Mouse (Mus musculus) MEL (cell line): Measurements from ENCODE around the gene Tmem242. TPM values are rescaled to one million over a fixed set of nuclear protein-coding genes. Genes with fewer than 3 reads are reported as not detected.

Experiments used
- DNase-seq: peaks from one replicate; pipeline ENCODE4 v3.0.0; 2011; ENCODE audit warnings: low read depth, low spot score
- H3K27ac ChIP-seq: 2 replicates; pipeline ENCODE4 v1.5.1; 2012; ENCODE audit warnings: low read depth, mild to moderate bottlenecking, control low read depth, low read length, moderate library complexity; ENCODE audit not compliant: control insufficient read depth
- H3K27me3 ChIP-seq, 2 experiments: fragments of 150-350 bp in 1 of 2; sonication (generic) in 1 of 2; 2 replicates each; pipeline ENCODE4 v1.6.1; 2012; ENCODE audit warnings: low read length in 2 of 2, mild to moderate bottlenecking in 2 of 2, improper control_type of control experiment in 1 of 2, moderate library complexity in 1 of 2; ENCODE audit not compliant: insufficient read depth in 2 of 2, control insufficient read depth in 1 of 2
- H3K36me3 ChIP-seq, 2 experiments: 2 replicates each; pipeline ENCODE4 v1.6.1; 2012 to 2014; ENCODE audit warnings: low read length in 2 of 2, improper control_type of control experiment in 1 of 2, inconsistent platforms in 1 of 2, mild to moderate bottlenecking in 1 of 2; ENCODE audit not compliant: insufficient read depth in 2 of 2, control insufficient read depth in 1 of 2
- H3K4me1 ChIP-seq, 2 experiments: fragments of 150-350 bp in 1 of 2; sonication (generic) in 1 of 2; 2 replicates each; pipeline ENCODE4 v1.6.1; 2012; ENCODE audit warnings: low read length in 2 of 2, improper control_type of control experiment in 1 of 2, mild to moderate bottlenecking in 1 of 2; ENCODE audit not compliant: insufficient read depth in 2 of 2, control insufficient read depth in 1 of 2
- H3K4me3 ChIP-seq, 2 experiments: fragments of 150-350 bp in 1 of 2; sonication (generic) in 1 of 2; 2 replicates each; pipeline ENCODE4 v1.5.1; 2012; ENCODE audit warnings: low read depth in 2 of 2, low read length in 2 of 2, mild to moderate bottlenecking in 2 of 2, moderate library complexity in 2 of 2, control low read depth in 1 of 2, improper control_type of control experiment in 1 of 2; ENCODE audit not compliant: control insufficient read depth in 1 of 2, insufficient read depth in 1 of 2
- H3K79me2 ChIP-seq: 2 replicates; pipeline ENCODE4 v1.6.1; 2012; ENCODE audit warnings: mild to moderate bottlenecking, low read length, moderate library complexity; ENCODE audit not compliant: control insufficient read depth, poor library complexity, insufficient read depth
- H3K9ac ChIP-seq: 2 replicates; pipeline ENCODE4 v1.6.1; 2012; ENCODE audit warnings: low read depth, mild to moderate bottlenecking, control low read depth, low read length, moderate library complexity; ENCODE audit not compliant: control insufficient read depth, poor library complexity, severe bottlenecking
- H3K9me3 ChIP-seq: fragments of 150-350 bp; sonication (generic); replicated peaks from 2 replicates; pipeline ENCODE4 v1.6.1; 2012; ENCODE audit warnings: mild to moderate bottlenecking, low read length, improper control_type of control experiment, moderate library complexity; ENCODE audit not compliant: insufficient read depth
- BHLHE40 ChIP-seq: IDR thresholded peaks from 2 replicates; pipeline ENCODE4 v1.6.1; 2012; ENCODE audit warnings: low read depth, mild to moderate bottlenecking, inconsistent platforms, low read length, improper control_type of control experiment, borderline replicate concordance
- CHD1 ChIP-seq: IDR thresholded peaks from 2 replicates; pipeline ENCODE4 v1.6.1; 2012; ENCODE audit warnings: low read depth, mild to moderate bottlenecking, inconsistent platforms, low read length, improper control_type of control experiment
- CHD2 ChIP-seq: IDR thresholded peaks from 2 replicates; pipeline ENCODE4 v1.6.1; 2011; ENCODE audit warnings: low read length, improper control_type of control experiment
- CTCF ChIP-seq, 3 experiments: IDR thresholded peaks in 2 of 3; conservative IDR thresholded peaks in 1 of 3; 2 replicates each; pipeline ENCODE4 v1.5.1; 2011 to 2012; ENCODE audit warnings: low read length in 3 of 3, low read depth in 2 of 3, mild to moderate bottlenecking in 2 of 3, improper control_type of control experiment in 1 of 3, inconsistent platforms in 1 of 3, mixed read lengths in 1 of 3, moderate library complexity in 1 of 3; ENCODE audit not compliant: control insufficient read depth in 1 of 3, insufficient read depth in 1 of 3, poor library complexity in 1 of 3, severe bottlenecking in 1 of 3
- E2F4 ChIP-seq: IDR thresholded peaks from 2 replicates; pipeline ENCODE4 v1.6.1; 2011; ENCODE audit warnings: low read depth, low read length, improper control_type of control experiment, borderline replicate concordance
- ELF1 ChIP-seq: IDR thresholded peaks from 2 replicates; pipeline ENCODE4 v1.6.1; 2014; ENCODE audit warnings: low read depth, mild to moderate bottlenecking, inconsistent platforms, low read length, improper control_type of control experiment, moderate library complexity
- EP300 ChIP-seq, 2 experiments: IDR thresholded peaks; 2 replicates each; pipeline ENCODE4 v1.6.1; 2011; ENCODE audit warnings: improper control_type of control experiment in 2 of 2, low read length in 2 of 2, low read depth in 1 of 2, mild to moderate bottlenecking in 1 of 2
- ETS1 ChIP-seq: IDR thresholded peaks from 2 replicates; pipeline ENCODE4 v1.6.1; 2012; ENCODE audit warnings: low read depth, mild to moderate bottlenecking, inconsistent platforms, low read length, improper control_type of control experiment, moderate library complexity
- GABPA ChIP-seq: IDR thresholded peaks from 2 replicates; pipeline ENCODE4 v1.6.1; 2012; ENCODE audit warnings: low read depth, mild to moderate bottlenecking, inconsistent platforms, low read length, improper control_type of control experiment, moderate library complexity
- GATA1 ChIP-seq: IDR thresholded peaks from 2 replicates; pipeline ENCODE4 v1.6.1; 2011; ENCODE audit warnings: low read depth, low read length, improper control_type of control experiment
- JUND ChIP-seq: IDR thresholded peaks from 2 replicates; pipeline ENCODE4 v1.6.1; 2011; ENCODE audit warnings: low read depth, mild to moderate bottlenecking, improper control_type of control experiment, low read length
- KAT2A ChIP-seq: conservative IDR thresholded peaks from 2 replicates; pipeline ENCODE4 v1.6.1; 2012; ENCODE audit warnings: low read depth, low read length, improper control_type of control experiment, inconsistent platforms
- MAFK ChIP-seq: IDR thresholded peaks from 2 replicates; pipeline ENCODE4 v1.6.1; 2011; ENCODE audit warnings: low read depth, mild to moderate bottlenecking, low read length, improper control_type of control experiment, borderline replicate concordance
- MAX ChIP-seq: IDR thresholded peaks from 2 replicates; pipeline ENCODE4 v1.6.1; 2011; ENCODE audit warnings: low read length, improper control_type of control experiment
- MAZ ChIP-seq: IDR thresholded peaks from 2 replicates; pipeline ENCODE4 v1.6.1; 2012; ENCODE audit warnings: low read depth, mild to moderate bottlenecking, inconsistent platforms, low read length, improper control_type of control experiment
- MEF2A ChIP-seq: IDR thresholded peaks from 2 replicates; pipeline ENCODE4 v1.6.1; 2014; ENCODE audit warnings: low read depth, mild to moderate bottlenecking, inconsistent platforms, low read length, improper control_type of control experiment; ENCODE audit not compliant: poor library complexity, insufficient replicate concordance, severe bottlenecking; ENCODE audit errors: extremely low read depth
- MXI1 ChIP-seq: IDR thresholded peaks from 2 replicates; pipeline ENCODE4 v1.6.1; 2011; ENCODE audit warnings: mild to moderate bottlenecking, low read depth, low read length, improper control_type of control experiment
- MYB ChIP-seq: IDR thresholded peaks from 2 replicates; pipeline ENCODE4 v1.6.1; 2011; ENCODE audit warnings: mild to moderate bottlenecking, low read depth, low read length, improper control_type of control experiment
- MYC ChIP-seq: IDR thresholded peaks from 2 replicates; pipeline ENCODE4 v1.6.1; 2011; ENCODE audit warnings: low read depth, mild to moderate bottlenecking, low read length, improper control_type of control experiment, moderate library complexity
- NELFE ChIP-seq: IDR thresholded peaks from 2 replicates; pipeline ENCODE4 v1.6.1; 2011; ENCODE audit warnings: low read depth, low read length, improper control_type of control experiment
- NRF1 ChIP-seq: IDR thresholded peaks from 2 replicates; pipeline ENCODE4 v1.6.1; 2014; ENCODE audit warnings: low read depth, mild to moderate bottlenecking, inconsistent platforms, low read length, improper control_type of control experiment, moderate library complexity; ENCODE audit not compliant: poor library complexity, insufficient read depth, severe bottlenecking
- POLR2A ChIP-seq, 2 experiments: IDR thresholded peaks; 2 replicates each; pipeline ENCODE4 v1.6.1; 2011 to 2012; ENCODE audit warnings: low read length in 2 of 2, mild to moderate bottlenecking in 2 of 2, control low read depth in 1 of 2, improper control_type of control experiment in 1 of 2, low read depth in 1 of 2, moderate library complexity in 1 of 2; ENCODE audit not compliant: control insufficient read depth in 1 of 2, insufficient read depth in 1 of 2, poor library complexity in 1 of 2
- POLR2AphosphoS2 ChIP-seq: IDR thresholded peaks from 2 replicates; pipeline ENCODE4 v1.6.1; 2011; ENCODE audit warnings: low read length, improper control_type of control experiment
- POLR2AphosphoS5 ChIP-seq: IDR thresholded peaks from 2 replicates; pipeline ENCODE4 v1.6.1; 2012; ENCODE audit warnings: low read depth, borderline replicate concordance, mild to moderate bottlenecking, inconsistent platforms, low read length, moderate library complexity, mixed read lengths
- RAD21 ChIP-seq: IDR thresholded peaks from 2 replicates; pipeline ENCODE4 v1.6.1; 2011; ENCODE audit warnings: mild to moderate bottlenecking, low read depth, low read length, improper control_type of control experiment
- RCOR1 ChIP-seq: IDR thresholded peaks from 2 replicates; pipeline ENCODE4 v1.6.1; 2012; ENCODE audit warnings: low read depth, mild to moderate bottlenecking, inconsistent platforms, low read length, improper control_type of control experiment
- SIN3A ChIP-seq: IDR thresholded peaks from 2 replicates; pipeline ENCODE4 v1.6.1; 2012; ENCODE audit warnings: low read length, improper control_type of control experiment, inconsistent platforms
- SMC3 ChIP-seq: IDR thresholded peaks from 2 replicates; pipeline ENCODE4 v1.6.1; 2011; ENCODE audit warnings: low read depth, low read length, improper control_type of control experiment
- TAL1 ChIP-seq: IDR thresholded peaks from 2 replicates; pipeline ENCODE4 v1.6.1; 2012; ENCODE audit warnings: mild to moderate bottlenecking, inconsistent platforms, low read length, moderate library complexity, mixed read lengths
- TBP ChIP-seq: IDR thresholded peaks from 2 replicates; pipeline ENCODE4 v1.8.0; 2011; ENCODE audit warnings: low read depth, low read length, improper control_type of control experiment
- TCF12 ChIP-seq: IDR thresholded peaks from 2 replicates; pipeline ENCODE4 v1.6.1; 2014; ENCODE audit warnings: low read depth, mild to moderate bottlenecking, inconsistent platforms, low read length, improper control_type of control experiment, moderate library complexity
- UBTF ChIP-seq: IDR thresholded peaks from 2 replicates; pipeline ENCODE4 v1.6.1; 2012; ENCODE audit warnings: low read depth, mild to moderate bottlenecking, inconsistent platforms, low read length, improper control_type of control experiment, moderate library complexity, borderline replicate concordance; ENCODE audit not compliant: insufficient read depth
- USF1 ChIP-seq: IDR thresholded peaks from 2 replicates; pipeline ENCODE4 v1.6.1; 2014; ENCODE audit warnings: low read depth, mild to moderate bottlenecking, inconsistent platforms, low read length, improper control_type of control experiment, moderate library complexity
- USF2 ChIP-seq, 2 experiments: IDR thresholded peaks; 2 replicates each; pipeline ENCODE4 v1.6.1; 2011 to 2012; ENCODE audit warnings: improper control_type of control experiment in 2 of 2, low read length in 2 of 2, borderline replicate concordance in 1 of 2, inconsistent platforms in 1 of 2, low read depth in 1 of 2, mild to moderate bottlenecking in 1 of 2; ENCODE audit not compliant: insufficient read depth in 1 of 2
- ZC3H11A ChIP-seq: IDR thresholded peaks from 2 replicates; pipeline ENCODE4 v1.6.1; 2012; ENCODE audit warnings: low read depth, mild to moderate bottlenecking, inconsistent platforms, low read length, improper control_type of control experiment
- ZKSCAN1 ChIP-seq: IDR thresholded peaks from 2 replicates; pipeline ENCODE4 v1.6.1; 2012; ENCODE audit warnings: low read depth, mild to moderate bottlenecking, inconsistent platforms, low read length, improper control_type of control experiment, moderate library complexity
- ZMIZ1 ChIP-seq: IDR thresholded peaks from 2 replicates; pipeline ENCODE4 v1.6.1; 2012; ENCODE audit warnings: low read depth, mild to moderate bottlenecking, inconsistent platforms, low read length, improper control_type of control experiment, moderate library complexity
- ZNF384 ChIP-seq: IDR thresholded peaks from 2 replicates; pipeline ENCODE4 v1.6.1; 2012; ENCODE audit warnings: low read depth, mild to moderate bottlenecking, inconsistent platforms, low read length, improper control_type of control experiment
- polyA plus RNA-seq, 2 experiments: library from polyadenylated mRNA; stranded (reverse) in 1 of 2; unstranded in 1 of 2; fragments of >175 nt in 1 of 2; fragments of >200 nt in 1 of 2; gene quantifications; 2 replicates each; pipeline versions ENCODE4 v1.2.1 to v1.2.4; 2012; ENCODE audit warnings: low replicate concordance in 2 of 2, low read depth in 1 of 2; ENCODE audit not compliant: insufficient read length in 2 of 2, insufficient read depth in 1 of 2, missing spikeins in 1 of 2
- total RNA-seq: library from RNA; depleted of rRNA; stranded (reverse); fragments of 300-350 nt; gene quantifications from 2 replicates; pipeline ENCODE4 v1.2.3, GENCODE M21; 2012

Tmem242 gene
- total and polyA plus RNA-seq, 3 experiments: 27.0 to 49.2 TPM; not detected in 1

DNA sequence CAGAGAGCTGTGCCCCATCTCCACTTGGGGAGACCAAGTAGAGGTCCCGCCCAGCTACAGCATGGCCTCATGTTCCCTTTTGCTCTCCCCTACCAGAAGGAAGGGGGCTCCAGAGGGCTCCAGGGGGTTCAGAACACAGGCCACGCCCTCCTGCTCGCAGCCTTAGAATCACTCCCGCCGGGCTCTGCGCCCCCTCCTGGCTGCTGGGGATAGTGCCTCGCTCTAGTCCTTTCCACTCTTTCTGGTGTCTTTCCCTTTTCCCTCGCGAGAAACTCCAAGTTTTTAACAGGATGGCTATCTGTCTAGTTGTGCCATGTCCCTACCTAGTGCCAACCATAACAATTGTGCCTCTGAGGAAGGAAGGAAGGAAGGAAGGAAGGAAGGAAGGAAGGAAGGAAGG, 38.0 kb downstream of the Tmem242 start:
- DNase-seq: peak; percentile 91
- Histone ChIP-seq H3K4me1 (peaks cover 4 to 17% of the 10 kb centered on the region in 2 experiments), H3K27ac (peak overlapping the region; percentile 48), H3K36me3 (peaks cover 0 to 9% of the 10 kb centered on the region in 2 experiments; a peak in 2 of 4 replicates), H3K9me3 (no peaks in the 10 kb centered on the region), H3K79me2 (peaks cover 12% of the 10 kb centered on the region), H3K27me3 (no peaks in the 10 kb centered on the region), H3K9ac (peak overlapping the region; percentile 56), H3K4me3 (peak overlapping the region; percentile 63 to 64)
- TF ChIP-seq TBP: no peak
- peak; percentile 81 to 92 (median 87) for TF ChIP-seq CTCF (IDR thresholded peaks at IDR 0.05 in 2 of 3, conservative IDR thresholded peaks at IDR 0.05 in 1 of 3; ENCODE audit: control insufficient read depth in 1 of 3, insufficient read depth in 1 of 3, low read depth in 2 of 3, low read length in 3 of 3, poor library complexity in 1 of 3, severe bottlenecking in 1 of 3)
- TF ChIP-seq RCOR1: no peak
- TF ChIP-seq MYC: no peak
- TF ChIP-seq RAD21: peak; percentile 36
- no peak for TF ChIP-seq CHD1
- no peak for TF ChIP-seq MAZ
- no peak for TF ChIP-seq JUND
- TF ChIP-seq GABPA: no peak
- TF ChIP-seq MYB: no peak
- no peak for TF ChIP-seq BHLHE40
- 0 out of 2 replicates have a peak, but pooled peaks have one; percentile 27 for TF ChIP-seq NELFE
- TF ChIP-seq UBTF: no peak
- peak in 1 of 2 experiments; percentile 35; a peak in 1 of 4 replicates for TF ChIP-seq POLR2A (IDR thresholded peaks at IDR 0.05; ENCODE audit: control insufficient read depth in 1 of 2, insufficient read depth in 1 of 2, low read depth in 1 of 2, low read length in 2 of 2, poor library complexity in 1 of 2)
- TF ChIP-seq TCF12: no peak
- no peak for TF ChIP-seq TAL1
- TF ChIP-seq SMC3: peak; percentile 63
- TF ChIP-seq POLR2AphosphoS2: no peak
- TF ChIP-seq EP300 (IDR thresholded peaks at IDR 0.05; ENCODE audit: low read depth in 1 of 2, low read length in 2 of 2): no peak
- no peak for TF ChIP-seq POLR2AphosphoS5
- TF ChIP-seq ZMIZ1: no peak
- no peak for TF ChIP-seq ZNF384
- no peak for TF ChIP-seq USF1
- TF ChIP-seq CHD2: peak; percentile 53; the same call in 1 of the 2 replicates
- TF ChIP-seq ZC3H11A: peak; percentile 21; the same call in 1 of the 2 replicates
- TF ChIP-seq MAFK: no peak
- TF ChIP-seq GATA1: no peak
- TF ChIP-seq MXI1: 0 out of 2 replicates have a peak, but pooled peaks have one; percentile 44
- no peak for TF ChIP-seq NRF1
- TF ChIP-seq USF2 (IDR thresholded peaks at IDR 0.05; ENCODE audit: borderline replicate concordance in 1 of 2, insufficient read depth in 1 of 2, low read depth in 1 of 2, low read length in 2 of 2): no peak
- TF ChIP-seq E2F4: no peak
- peak; percentile 40 for TF ChIP-seq SIN3A
- no peak for TF ChIP-seq KAT2A
- no peak for TF ChIP-seq ELF1
- TF ChIP-seq ZKSCAN1: no peak
- no peak for TF ChIP-seq MAX
- TF ChIP-seq MEF2A: no peak
- TF ChIP-seq ETS1: no peak
